Mouse (Mus musculus): ENCODE measurements at regions not wholly inside any gene's neighbourhood (a gene's known extent, or its start where the extent isn't known, plus 50 kb on each side); places are given as distances from the start of the nearest gene placed in this dataset.
A peak's percentile ranks its signal among the peaks of the same experiment; 100 is the strongest.

DNA sequence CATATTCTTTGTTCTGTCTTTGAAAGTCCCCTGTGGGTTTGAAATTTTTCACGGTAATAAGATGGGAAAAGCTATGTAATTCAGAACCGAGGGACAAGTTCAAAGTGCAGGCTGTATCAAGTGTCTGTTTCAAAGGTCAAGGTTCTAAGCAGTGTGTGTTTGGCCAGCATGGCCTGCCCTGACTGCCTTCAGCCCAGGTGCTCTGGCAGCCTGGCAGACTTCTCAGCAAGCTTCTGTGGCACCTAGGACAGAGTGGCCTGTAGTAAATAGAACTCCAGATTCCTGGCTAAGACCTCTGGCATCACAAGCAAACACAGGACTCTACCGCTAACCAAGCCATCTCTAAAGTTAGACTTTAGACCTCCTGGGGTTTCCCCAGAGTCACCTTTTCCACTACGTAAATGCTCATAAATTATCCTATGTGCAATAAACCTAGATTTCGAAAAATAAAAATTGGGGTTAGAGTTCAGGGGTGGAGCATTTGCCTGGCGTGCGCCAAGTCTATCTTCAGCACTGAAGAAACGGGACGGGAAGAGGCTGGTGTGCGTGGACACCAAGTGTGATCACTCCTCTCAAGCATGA is 436.5 kb upstream of the Mgmt start:
- DNase-seq, result no peak
- intact Hi-C loops (cut with DNase I), result loop anchor here (2.0 kb wide), 1 partner anchor 19 kb away; no protein-coding TSS in a partner anchor

DNA sequence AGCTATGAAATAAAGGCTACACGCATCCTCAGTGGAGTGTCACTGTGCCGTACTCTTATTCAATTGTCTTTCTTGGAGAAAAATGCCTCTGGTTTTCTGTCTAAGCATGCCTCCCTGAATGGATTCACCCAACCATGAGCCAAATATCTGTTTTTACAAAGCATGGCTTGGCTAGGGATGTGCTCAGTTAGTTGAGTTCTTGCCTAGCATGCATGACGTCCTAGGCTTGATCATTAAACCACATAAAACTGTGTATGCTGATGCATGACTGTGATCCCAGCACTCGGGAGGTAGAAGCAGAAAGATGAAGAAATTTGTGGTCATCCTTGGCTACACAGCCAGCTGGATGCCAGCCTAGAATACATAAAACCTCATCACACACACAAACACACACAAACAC is 417.3 kb upstream of the Mgmt start:
- intact Hi-C loops (cut with DNase I), result loop anchor here (2.0 to 5.0 kb wide), 2 partner anchors 20 to 70 kb away; no protein-coding TSS in a partner anchor
- no peak for DNase-seq

DNA sequence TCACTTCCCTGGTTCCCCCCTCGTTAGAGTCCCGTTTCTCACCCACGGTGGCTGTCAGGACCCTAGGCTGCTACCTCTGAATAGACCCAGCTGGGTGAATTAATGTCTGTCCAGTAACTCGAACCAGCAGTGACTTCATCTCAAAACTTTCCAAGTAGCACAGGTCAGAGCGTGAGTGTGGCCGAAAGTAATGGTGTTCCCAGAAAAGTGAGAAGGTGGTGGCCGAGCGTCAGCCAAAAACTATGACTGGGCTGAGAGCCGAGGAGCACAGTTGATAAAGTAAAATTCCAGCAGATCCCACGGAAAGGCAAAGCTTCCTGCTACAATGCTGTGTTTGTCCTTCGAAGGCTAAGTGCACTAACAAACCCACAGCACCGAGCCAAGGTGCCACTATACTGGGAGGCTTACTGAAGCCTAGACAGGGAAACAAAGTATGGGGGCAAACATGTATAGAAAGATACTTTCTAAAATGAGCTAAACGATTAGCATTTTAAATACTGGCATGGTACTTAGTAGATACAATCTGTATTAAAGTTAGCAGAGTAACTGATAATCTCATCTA is 413.7 kb upstream of the Mgmt start:
- intact Hi-C loops (cut with DNase I), result loop anchor here (5.0 kb wide), 4 partner anchors 207 to 643 kb away; no protein-coding TSS in a partner anchor
- peak; percentile 47 to 53 for DNase-seq

DNA sequence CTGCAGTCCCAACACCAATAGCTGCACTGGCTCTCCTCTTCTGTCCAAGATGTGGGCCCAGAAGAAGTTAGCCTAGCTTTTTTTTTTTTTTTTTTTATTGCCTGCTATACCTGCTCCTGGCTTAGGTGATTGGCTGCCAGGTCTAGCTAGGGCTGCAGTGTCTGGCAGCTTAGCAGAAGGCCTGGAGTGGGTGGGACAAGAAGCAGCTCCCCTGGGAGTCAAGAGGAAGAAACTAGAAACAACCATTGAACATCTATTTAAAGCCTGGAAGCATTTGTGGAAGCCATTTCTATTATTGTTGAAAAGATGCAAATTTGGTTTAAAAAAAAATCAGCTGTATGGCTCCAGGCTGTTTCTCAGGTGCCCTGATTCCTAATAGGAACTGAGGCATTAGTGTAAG is 411.2 kb upstream of the Mgmt start:
- intact Hi-C loops (cut with DNase I), result loop anchor here (5.0 kb wide), 4 partner anchors 204 to 646 kb away; no protein-coding TSS in a partner anchor
- no peak for DNase-seq

DNA sequence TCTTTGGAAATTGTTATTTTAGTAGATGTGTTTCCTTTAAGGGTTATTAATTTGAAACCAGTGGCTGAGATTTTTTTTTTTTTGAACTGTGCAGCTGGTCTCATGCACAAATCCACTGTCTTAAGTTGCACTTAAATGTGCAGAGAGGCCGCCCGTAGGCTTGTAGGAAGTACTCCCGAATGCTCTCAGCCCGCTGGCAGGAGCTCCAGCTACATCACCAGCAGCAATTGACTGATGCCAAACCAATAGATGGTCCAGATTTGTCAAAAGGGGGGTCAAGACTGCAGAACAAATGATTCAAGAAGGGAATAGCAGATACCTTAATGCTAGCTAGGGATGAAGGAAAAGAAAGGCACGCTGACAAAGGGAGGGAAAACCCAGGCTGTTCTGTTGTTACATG is 406.9 kb upstream of the Mgmt start:
- DNase-seq, result no peak
- intact Hi-C loops (cut with DNase I), result loop anchor here (5.0 kb wide), 1 partner anchor 760 kb away; no protein-coding TSS in a partner anchor

DNA sequence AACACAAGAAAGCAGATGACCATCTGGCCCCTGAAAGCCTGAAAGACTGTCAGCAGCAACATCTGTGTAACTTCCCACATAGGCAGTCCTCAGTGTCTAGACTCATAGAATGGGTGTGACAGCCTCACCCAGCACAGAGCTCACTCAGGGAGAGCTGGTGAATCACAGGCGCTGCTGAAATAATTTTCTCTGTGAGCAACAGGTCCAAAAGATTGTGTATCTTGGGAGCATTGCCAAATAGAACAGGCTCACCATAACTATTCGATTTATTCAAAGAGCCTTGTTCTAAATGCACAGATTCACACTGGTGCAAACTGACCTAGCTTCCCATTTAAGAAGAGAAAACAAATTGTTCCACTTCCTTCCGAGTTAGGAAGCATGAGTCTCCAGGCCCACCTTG is 399.6 kb upstream of the Mgmt start:
- intact Hi-C loops (cut with DNase I), result no loop called here
- no peak for DNase-seq

DNA sequence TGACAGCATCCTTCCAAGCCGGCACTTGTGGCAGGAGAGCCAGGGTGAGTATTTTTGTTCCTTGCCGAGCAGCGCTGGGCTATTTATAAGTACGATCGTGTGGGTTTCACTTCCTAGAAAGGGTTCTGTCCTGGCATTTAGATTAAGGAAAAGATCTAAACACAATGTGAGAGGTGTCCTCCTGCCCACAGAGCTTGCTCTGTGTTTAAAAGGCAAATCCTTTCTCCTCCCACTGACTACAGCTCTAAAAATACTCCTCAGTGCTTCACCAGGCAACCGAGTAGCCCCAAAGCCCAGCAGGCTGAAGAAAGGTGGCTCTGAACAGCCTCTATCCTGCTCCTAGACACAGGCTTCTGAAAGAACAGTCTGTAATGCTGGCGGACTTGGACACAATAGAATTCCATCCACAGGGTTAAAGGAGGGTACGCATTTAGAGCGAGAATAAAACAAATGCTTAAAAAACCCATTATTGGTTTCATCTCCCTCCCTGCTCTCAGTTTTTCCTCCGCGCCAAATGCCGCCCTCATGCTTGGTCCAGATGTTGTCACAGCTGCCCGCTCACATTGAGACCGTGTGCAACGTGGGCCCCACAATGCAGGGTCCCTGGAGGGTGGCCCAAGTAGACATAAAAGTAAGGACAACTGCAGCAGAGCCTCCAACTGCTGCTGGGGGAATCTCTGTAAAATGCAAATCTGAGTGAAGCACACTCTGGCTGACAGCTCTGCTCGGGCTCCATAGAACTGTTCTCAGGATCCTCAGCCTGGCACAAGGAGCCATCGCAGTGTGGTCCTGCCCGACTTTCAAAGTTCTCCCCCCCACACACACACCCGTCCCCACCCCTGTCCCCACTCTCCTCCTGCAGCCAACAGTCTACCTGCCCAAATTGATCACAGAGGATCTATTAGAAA is 397.8 kb upstream of the Mgmt start:
- intact Hi-C loops (cut with DNase I), result loop anchor here (2.0 kb wide), 1 partner anchor 342 kb away; no protein-coding TSS in a partner anchor
- DNase-seq, result no peak

DNA sequence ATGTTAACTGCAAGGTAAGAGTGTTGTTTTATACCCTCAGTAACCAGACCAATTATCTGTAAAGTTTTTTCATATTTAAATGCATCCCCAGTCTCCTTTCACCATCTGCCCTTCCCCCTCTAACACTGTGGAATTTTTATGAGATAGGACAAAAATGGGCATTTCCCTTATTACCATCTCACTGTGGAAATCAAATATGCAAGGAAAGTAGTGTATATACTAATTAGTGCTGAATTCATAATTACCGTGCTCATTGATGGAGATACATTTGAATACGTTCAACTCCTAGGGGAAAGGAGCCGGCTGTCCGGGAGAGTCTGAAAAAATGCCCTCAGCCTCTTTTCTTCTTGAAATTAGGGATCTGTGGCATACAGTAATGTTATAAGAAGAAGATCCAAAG is 394.4 kb upstream of the Mgmt start:
- intact Hi-C loops (cut with DNase I), result no loop called here
- no peak for DNase-seq

DNA sequence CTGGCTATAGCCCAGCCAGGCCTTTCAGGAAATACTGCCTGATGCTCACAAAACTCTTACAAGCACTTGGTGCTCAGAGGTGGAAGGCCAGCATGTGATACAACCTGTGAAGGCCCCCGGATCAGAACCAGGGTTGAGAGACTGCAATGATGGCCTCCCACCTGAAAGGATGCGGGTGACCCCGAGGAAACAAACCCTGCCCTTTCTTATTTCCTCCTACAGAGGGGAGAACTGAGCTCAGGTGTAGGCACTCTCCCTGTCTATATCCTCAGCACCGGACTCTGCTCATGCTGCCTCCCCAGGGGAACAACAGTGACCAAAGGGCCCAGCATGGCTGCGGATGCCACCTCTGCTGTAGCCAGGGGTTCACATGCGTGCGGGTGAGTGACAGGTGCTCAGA is 393.3 kb upstream of the Mgmt start:
- intact Hi-C loops (cut with DNase I), result no loop called here
- no peak for DNase-seq

DNA sequence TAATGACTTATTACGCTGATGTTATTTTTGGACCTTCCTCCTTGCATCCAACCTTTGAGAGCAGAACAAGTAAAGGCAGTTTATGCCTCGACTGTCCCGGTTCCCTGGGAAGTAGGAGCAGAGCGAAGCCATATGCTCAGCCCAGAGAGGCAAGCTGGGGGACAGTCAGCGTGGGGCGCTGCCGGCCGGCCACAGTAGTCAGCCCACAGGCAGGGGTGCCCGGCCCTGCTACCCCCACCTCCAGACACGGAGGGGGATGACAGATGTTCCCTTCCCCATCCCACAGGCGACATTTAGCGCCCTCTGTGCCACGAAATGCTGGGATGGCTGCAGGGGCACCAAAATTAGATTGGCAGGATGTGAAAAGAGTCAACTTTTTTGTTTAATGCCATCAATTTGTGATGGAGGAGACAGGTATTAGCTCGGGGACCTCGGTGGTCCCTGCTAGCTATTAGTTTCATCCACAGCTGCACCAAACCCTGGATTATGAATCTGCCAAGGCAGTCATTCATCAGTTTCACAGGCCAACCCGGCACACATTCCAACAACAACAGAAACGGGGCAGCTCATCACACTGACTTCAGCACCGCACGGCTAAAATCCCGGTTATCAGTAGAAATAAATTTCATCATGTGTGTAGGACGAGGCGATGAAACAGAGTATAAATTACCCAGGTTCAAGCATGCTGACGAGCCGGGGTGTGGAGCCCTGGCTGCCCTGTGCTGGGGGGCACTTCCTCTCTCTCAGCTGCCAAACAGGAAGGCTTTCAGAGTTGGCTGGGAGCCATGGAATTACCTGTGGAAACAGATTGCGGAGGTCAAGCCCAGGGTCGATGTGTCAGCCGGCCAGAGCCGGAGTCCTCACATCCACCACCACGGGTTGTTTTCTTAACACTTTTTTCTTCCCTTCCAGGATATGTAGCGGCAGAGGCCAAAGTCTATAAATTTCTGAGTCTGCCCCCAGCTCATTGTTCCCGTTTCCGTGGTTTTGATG is 392.3 kb upstream of the Mgmt start:
- intact Hi-C loops (cut with DNase I), result no loop called here
- peak; percentile 27 to 33 for DNase-seq

DNA sequence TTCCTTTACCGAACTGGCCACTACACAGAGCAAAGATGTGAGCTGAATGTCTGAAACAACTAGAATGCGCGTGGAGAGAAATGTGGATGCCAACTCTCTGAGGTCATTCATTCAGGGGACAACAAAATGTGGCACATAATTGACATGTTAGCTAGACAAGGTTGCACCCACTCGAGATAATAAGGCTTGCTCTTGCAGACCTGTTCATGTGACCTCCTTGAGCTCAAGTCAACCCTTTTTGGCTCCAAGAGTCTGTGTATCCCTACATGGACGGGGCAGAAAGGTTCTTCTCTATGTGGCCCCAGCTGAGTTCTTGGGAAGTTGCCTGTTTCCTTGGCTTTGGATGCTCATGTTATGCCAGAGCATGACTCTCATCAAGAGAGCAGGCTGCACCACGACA is 383.0 kb upstream of the Mgmt start:
- intact Hi-C loops (cut with DNase I), result no loop called here
- DNase-seq, result no peak

DNA sequence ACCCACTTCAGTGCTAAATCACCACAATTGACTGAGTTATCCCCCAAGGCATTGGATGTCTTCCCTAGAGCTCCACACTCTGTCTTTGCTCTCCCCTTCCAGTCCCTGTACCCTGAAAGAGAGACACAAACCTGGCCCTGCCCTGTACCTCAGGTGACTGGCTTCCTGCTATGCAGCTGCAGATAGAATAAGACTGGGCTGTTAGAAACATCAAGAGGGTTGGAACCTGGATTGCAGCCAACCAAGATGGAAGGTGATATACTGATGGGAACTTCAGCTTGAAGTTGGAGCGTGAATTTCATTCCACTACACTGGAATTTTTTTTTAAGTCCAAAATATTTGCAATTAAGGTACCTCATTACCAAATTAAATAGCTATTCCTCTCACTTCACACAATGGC is 379.0 kb upstream of the Mgmt start:
- DNase-seq, result no peak
- intact Hi-C loops (cut with DNase I), result no loop called here

DNA sequence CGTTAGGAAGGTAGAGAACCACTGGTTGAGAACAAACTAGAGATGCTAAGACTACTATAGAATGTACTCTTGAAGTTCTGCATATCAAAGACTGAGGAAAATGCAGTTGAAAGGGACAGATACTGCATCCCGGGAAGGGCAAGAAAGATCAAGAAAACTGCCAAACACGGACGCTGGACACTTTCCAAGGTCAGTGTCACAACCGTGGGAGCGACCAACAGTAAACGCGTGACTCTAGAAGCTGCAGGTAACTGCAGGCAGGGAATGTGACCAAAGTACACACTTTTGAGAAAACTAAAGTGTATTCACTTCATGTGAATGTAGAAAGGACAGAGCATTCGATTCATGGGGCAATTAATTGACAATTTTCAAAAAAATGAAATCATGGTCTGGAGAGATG is 368.6 kb upstream of the Mgmt start:
- no peak for DNase-seq
- intact Hi-C loops (cut with DNase I), result no loop called here

DNA sequence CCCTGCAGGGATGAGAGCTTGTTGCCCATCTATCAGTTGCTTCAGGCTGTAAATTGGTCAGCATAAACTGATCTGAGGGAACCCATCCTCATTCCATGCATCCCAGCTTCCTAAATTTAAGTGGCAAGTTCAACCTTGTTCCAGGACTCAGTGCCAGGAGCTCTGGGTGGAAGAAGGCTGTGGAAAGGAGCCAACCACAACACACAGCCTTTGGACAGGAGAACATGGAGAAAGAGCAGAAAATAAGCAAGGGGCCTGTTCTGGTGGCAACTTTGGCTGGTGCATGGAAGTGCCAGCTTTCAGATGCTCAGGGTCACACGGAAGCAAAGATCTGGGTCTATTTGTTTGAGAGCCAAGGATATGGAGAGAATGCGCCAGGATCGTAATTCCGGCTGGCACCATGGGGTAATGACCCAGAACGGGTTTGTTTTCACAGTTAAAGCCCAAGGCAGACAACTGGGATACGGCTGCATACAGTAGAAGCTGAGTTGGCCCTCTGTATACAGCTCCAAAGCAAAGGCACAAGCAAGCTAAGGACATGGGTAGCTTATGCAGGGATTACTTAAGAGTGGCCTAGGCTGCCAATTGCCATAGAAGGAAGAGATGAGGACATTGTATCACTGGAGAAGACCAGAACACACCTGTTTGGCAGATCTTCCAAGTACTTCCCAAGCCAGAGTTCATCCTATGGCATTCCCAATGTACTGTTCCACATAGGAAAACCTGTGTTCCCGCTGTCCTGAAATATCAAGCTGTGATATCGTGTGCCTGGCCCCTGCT is 364.2 kb upstream of the Mgmt start:
- intact Hi-C loops (cut with DNase I), result no loop called here

DNA sequence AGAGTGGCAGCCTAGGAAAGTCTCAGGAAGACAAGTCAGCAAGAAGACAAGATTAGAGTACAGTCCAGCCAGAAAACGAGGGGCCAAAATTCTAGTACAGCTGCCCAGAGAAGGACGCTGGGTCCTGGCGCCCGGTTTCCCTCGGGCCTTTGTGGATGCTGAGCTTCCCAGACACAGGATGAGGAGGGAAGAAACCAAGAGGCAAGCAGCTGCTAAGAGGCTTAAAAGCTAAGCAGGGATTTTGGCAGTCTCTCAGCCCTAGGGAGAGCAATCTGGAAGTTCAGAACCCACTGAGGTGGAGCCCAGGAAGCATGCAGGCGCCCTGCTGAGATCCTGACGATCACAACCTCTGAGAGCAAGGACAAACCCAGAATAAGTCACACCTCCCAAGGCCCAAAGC is 363.1 kb upstream of the Mgmt start:
- intact Hi-C loops (cut with DNase I), result no loop called here
- no peak for DNase-seq

More for the DNA sequence above, 364.2 kb upstream of the Mgmt start:
- DNase-seq, result no peak

DNA sequence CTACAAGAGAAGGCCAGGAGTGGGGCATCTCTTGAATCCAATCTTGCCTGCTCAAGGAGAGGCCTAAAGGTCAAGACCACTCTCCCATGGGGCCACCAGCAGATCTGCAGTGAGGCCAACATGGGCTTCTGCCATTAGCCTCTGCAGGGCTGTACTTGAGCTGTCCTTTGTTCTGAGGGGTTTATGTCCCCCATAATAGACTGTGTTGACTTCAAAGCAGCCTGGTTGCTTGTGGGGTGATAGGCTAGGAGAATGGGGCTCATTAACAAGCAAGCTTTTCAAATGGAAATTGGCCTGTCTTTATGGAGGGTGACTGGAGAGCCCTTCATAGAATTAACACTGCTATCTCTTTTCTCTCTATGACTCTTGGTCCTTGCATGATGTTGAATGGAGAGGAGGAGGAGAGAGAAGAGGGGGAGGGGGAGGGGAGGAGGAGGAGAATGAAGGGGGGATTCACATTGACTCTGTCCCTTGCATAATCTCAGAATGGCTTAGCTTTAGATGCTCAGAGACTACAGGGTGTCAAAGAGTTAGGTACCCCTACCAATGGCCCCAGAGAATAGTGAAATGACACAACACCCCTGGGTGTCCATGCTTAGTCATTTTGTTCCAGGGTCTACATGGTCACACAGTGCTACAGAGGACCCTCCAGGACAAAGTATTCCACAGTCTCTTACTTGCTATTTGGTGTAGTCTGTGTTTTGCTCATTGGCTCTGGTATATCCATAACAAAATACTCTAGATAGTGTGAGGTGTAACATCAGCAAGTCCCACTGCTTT is 352.3 kb upstream of the Mgmt start:
- intact Hi-C loops (cut with DNase I), result no loop called here
- no peak for DNase-seq

DNA sequence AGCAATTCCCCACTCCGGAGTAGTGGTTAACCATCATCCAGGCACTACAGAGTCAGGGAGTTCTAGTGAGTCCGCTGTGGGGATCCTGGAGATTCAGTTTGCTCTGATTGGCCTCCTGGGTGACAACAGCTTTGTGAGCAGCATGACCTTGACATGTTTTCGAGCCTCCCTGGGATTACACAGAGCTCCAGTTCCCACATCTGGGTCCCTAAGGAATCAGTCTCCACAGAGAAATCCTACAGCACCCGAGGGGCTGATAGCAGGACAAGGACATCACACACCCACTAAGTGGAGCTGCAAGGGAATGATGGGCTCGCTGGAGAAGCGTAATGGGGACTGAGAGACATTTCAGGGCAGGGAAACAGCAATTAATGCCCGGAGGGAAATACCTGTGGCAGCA is 351.5 kb upstream of the Mgmt start:
- intact Hi-C loops (cut with DNase I), result no loop called here
- DNase-seq, result no peak

DNA sequence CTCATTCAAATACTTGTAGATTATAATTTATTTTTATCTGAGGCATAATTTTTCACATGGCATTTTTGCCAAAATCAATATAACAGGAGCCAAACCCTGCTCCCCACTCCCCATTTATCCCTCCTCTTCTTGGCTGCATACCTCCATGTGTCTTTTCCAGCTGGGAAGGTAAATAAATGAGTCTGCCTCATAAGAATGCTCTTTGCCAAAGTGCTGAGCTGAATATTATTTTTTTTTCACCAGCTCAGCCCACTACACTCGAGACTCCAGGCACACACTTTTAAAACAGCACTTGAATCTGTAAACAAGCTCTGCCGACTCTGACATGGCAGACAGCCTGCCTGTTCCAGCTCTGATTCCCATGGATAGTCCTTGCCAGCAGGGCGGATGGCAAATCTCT is 346.6 kb upstream of the Mgmt start:
- DNase-seq, result no peak
- intact Hi-C loops (cut with DNase I), result no loop called here

DNA sequence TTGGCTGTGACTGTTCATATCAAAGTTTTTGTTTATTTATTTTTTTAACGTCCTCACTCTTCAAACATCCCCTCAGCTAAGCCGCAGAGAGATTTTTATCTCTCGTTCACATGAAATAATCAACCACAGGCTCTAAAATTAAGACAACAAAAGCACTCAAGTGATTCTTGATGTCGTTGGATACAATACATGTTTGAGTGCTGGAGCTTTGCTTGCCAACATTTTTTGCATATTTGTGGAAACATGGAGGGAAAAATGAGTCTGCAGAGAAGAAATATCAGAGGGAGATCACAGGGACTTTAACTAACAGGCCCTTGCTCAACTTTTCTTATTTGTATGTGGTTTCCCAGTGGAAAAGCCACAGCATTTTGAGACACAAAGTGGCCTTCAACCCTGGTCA is 338.0 kb upstream of the Mgmt start:
- DNase-seq, result no peak
- intact Hi-C loops (cut with DNase I), result loop anchor here (1.0 kb wide), 1 partner anchor 29 kb away; no protein-coding TSS in a partner anchor

Measured in heart, postnatal 36 days (tissue).